8 mouse cellular contexts compared by ENCODE assay signal in the genomic region with DNA sequence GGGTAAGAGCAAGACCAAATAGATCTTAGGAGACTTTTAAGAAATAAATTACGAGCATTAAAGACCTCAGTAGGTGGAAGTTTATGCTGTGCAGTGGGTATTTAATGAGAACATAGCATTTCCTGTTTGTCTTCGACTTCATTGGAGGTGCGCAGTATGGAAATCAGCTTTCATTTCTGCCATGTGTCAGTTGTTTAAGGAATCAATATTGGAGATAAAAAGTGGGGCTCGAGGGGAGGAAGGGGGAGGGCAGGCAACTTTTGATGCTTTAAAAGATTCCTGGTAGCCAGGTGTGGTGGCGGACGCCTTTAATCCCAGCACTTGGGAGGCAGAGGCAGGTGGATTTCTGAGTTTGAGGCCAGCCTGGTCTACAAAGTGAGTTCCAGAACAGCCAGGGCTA. TPM values are rescaled to one million over a fixed set of nuclear protein-coding genes. Genes with fewer than 3 reads are reported as not detected.
DNase-seq lines count a peak whose midpoint lies in the region; ATAC-seq lines count a peak whose summit lies in the region.

No protein-coding gene starts in this region.

- intact Hi-C loops in left cerebral cortex, postnatal 4 days (cut with DNase I), result no loop called here

- no peak overlapping the region for H3K9ac ChIP-seq in neural tube, embryonic 11.5 days (ENCODE audit: low read length)
- H3K9ac ChIP-seq in forebrain, embryonic 11.5 days (ENCODE audit: low read length), result peak overlapping the region; percentile 61
- no peak overlapping the region for H3K9ac ChIP-seq in limb, embryonic 13.5 days
- H3K9ac ChIP-seq in stomach, embryonic 15.5 days, result no peak overlapping the region

- no peak for ATAC-seq in neural tube, embryonic 11.5 days (ENCODE audit: insufficient read depth, low FRiP score, low TSS enrichment)
- no peak for ATAC-seq in forebrain, embryonic 11.5 days (replicated peaks; ENCODE audit: low FRiP score)
- ATAC-seq in limb, embryonic 13.5 days (ENCODE audit: low FRiP score, low read depth), result no peak
- ATAC-seq in stomach, embryonic 15.5 days (ENCODE audit: insufficient read depth, low FRiP score, low read depth), result no peak

- H3K27me3 ChIP-seq in neural tube, embryonic 11.5 days (ENCODE audit: control insufficient read depth, insufficient read depth, low read length), result no peaks in the 10 kb centered on the region
- no peaks in the 10 kb centered on the region for H3K27me3 ChIP-seq in forebrain, embryonic 11.5 days (ENCODE audit: control insufficient read depth, insufficient read depth, low read length)
- H3K27me3 ChIP-seq in limb, embryonic 13.5 days, result no peaks in the 10 kb centered on the region; the same call in 1 of the 2 replicates
- no peaks in the 10 kb centered on the region for H3K27me3 ChIP-seq in stomach, embryonic 15.5 days (replicated peaks)

- WGBS in neural tube, embryonic 11.5 days, result 81% methylated on average over 6 of the region's 6 CpGs
- WGBS in forebrain, embryonic 11.5 days, result 77% methylated on average over 6 of the region's 6 CpGs
- WGBS in limb, embryonic 13.5 days, result 63% methylated on average over 6 of the region's 6 CpGs
- 65% methylated on average over 6 of the region's 6 CpGs for whole genome bisulfite sequencing in stomach, embryonic 15.5 days

- peak overlapping the region; percentile 86 for H3K4me2 ChIP-seq in neural tube, embryonic 11.5 days (ENCODE audit: low read depth)
- peak overlapping the region; percentile 83; the same call in 1 of the 2 replicates for H3K4me2 ChIP-seq in forebrain, embryonic 11.5 days (ENCODE audit: low read depth, low read length, severe bottlenecking)
- H3K4me2 ChIP-seq in limb, embryonic 13.5 days (replicated peaks), result peak overlapping the region; percentile 79
- peak overlapping the region; percentile 85 for H3K4me2 ChIP-seq in stomach, embryonic 15.5 days

- H3K27ac ChIP-seq in neural tube, embryonic 11.5 days (ENCODE audit: low read depth, low read length), result no peak overlapping the region
- H3K27ac ChIP-seq in forebrain, embryonic 11.5 days (ENCODE audit: low read depth, low read length), result no peak overlapping the region
- H3K27ac ChIP-seq in limb, embryonic 13.5 days, result no peak overlapping the region
- H3K27ac ChIP-seq in stomach, embryonic 15.5 days, result no peak overlapping the region

- no peak for DNase-seq in neural tube, embryonic 11.5 days (ENCODE audit: low spot score)
- DNase-seq in neural tube, embryonic 10.5 days (ENCODE audit: extremely low spot score, low spot score), result no peak
- peak; percentile 27 for DNase-seq in forebrain, embryonic 11.5 days (ENCODE audit: low spot score)
- DNase-seq in gastrocnemius, postnatal 25 days, result no peak
- DNase-seq in left cerebral cortex, postnatal 4 days, result no peak
- no peak for DNase-seq in c-Kit-positive CD71-positive TER-119-positive erythroid progenitor cells, embryonic 14.5 days (ENCODE audit: low spot score)

- peaks cover 10% of the 10 kb centered on the region for H3K4me1 ChIP-seq in neural tube, embryonic 11.5 days (ENCODE audit: control insufficient read depth, insufficient read depth, low read length)
- H3K4me1 ChIP-seq in forebrain, embryonic 11.5 days (replicated peaks; ENCODE audit: control insufficient read depth, insufficient read depth, low read length), result no peaks in the 10 kb centered on the region
- peaks cover 10% of the 10 kb centered on the region for H3K4me1 ChIP-seq in limb, embryonic 13.5 days
- H3K4me1 ChIP-seq in stomach, embryonic 15.5 days, result peaks cover 10% of the 10 kb centered on the region; the same call in 1 of the 2 replicates

- H3K4me3 ChIP-seq in neural tube, embryonic 11.5 days (ENCODE audit: low read depth, low read length), result no peak overlapping the region; the same call in 1 of the 2 replicates
- H3K4me3 ChIP-seq in forebrain, embryonic 11.5 days (ENCODE audit: low read depth, low read length), result peak overlapping the region; percentile 45
- H3K4me3 ChIP-seq in limb, embryonic 13.5 days, result peak overlapping the region; percentile 56
- H3K4me3 ChIP-seq in stomach, embryonic 15.5 days (replicated peaks), result peak overlapping the region; percentile 59

- no peaks in the 10 kb centered on the region for H3K9me3 ChIP-seq in neural tube, embryonic 11.5 days (ENCODE audit: control insufficient read depth, low read length)
- H3K9me3 ChIP-seq in forebrain, embryonic 11.5 days (ENCODE audit: control insufficient read depth, low read length), result no peaks in the 10 kb centered on the region
- H3K9me3 ChIP-seq in limb, embryonic 13.5 days, result no peaks in the 10 kb centered on the region
- no peaks in the 10 kb centered on the region for H3K9me3 ChIP-seq in stomach, embryonic 15.5 days

- H3K36me3 ChIP-seq in neural tube, embryonic 11.5 days (ENCODE audit: control insufficient read depth, insufficient read depth, low read length), result no peaks in the 10 kb centered on the region
- no peaks in the 10 kb centered on the region for H3K36me3 ChIP-seq in forebrain, embryonic 11.5 days (ENCODE audit: control insufficient read depth, insufficient read depth, low read length)
- no peaks in the 10 kb centered on the region for H3K36me3 ChIP-seq in limb, embryonic 13.5 days
- H3K36me3 ChIP-seq in stomach, embryonic 15.5 days, result no peaks in the 10 kb centered on the region

RNA-seq across cellular contexts. Expression of a gene that starts 16.4 kb away (rescaled TPM):
- 5.0 and 7.4 TPM in 2 replicates for polyA plus RNA-seq in neural tube, embryonic 11.5 days (2014; fragmentation: Nextera tagmentation; extraction: Ambion mirVana)
- 3.6 and 4.7 TPM in 2 replicates for polyA plus RNA-seq in forebrain, embryonic 11.5 days (2014; fragmentation: Nextera tagmentation; extraction: Ambion mirVana)
- 5.5 and 6.5 TPM in 2 replicates for polyA plus RNA-seq in limb, embryonic 13.5 days (2015; fragmentation: Nextera tagmentation; extraction: Ambion mirVana)
- 5.9 and 6.0 TPM in 2 replicates for polyA plus RNA-seq in stomach, embryonic 15.5 days (2015; fragmentation: Nextera tagmentation; extraction: Ambion mirVana)
- total RNA-seq in gastrocnemius, postnatal 25 days (2021), result 10 to 100 TPM; 32.0 to 41.5 TPM
- total RNA-seq in left cerebral cortex, postnatal 4 days (2021), result 100 to 1,000 TPM; 193 to 194 TPM
